Mouse (Mus musculus) ES-E14 (cell line): ENCODE data around the gene Gpx5. TPM values are rescaled to one million over a fixed set of nuclear protein-coding genes. Genes with fewer than 3 reads are reported as not detected.
"Not testable (repeated sequence)": the region's sequence is repeated elsewhere in the genome, so short reads cannot be mapped to it uniquely, and the experiment has no call there.

Source experiments
- DNase-seq: peaks from one replicate; pipeline ENCODE4 v3.0.0-alpha.2; 2013; ENCODE audit warnings: low read depth, low spot score
- H3K27ac ChIP-seq: 2 replicates; pipeline ENCODE4 v1.5.1; 2012; ENCODE audit warnings: low read depth, mild to moderate bottlenecking, low read length, moderate library complexity, mixed read lengths; ENCODE audit not compliant: poor library complexity, insufficient read depth, severe bottlenecking
- H3K36me3 ChIP-seq: 2 replicates; pipeline ENCODE4 v1.6.1; 2012; ENCODE audit warnings: mild to moderate bottlenecking, low read length, moderate library complexity, mixed read lengths; ENCODE audit not compliant: control insufficient read depth, poor library complexity, insufficient read depth, severe bottlenecking
- H3K4me1 ChIP-seq, 2 experiments: fragments of 150-350 bp in 1 of 2; sonication (generic) in 1 of 2; 2 replicates each; pipeline ENCODE4 v1.6.1; 2012; ENCODE audit warnings: low read length in 2 of 2, mild to moderate bottlenecking in 1 of 2, mixed read lengths in 1 of 2; ENCODE audit not compliant: control insufficient read depth in 2 of 2, insufficient read depth in 2 of 2, poor library complexity in 1 of 2
- H3K4me3 ChIP-seq, 2 experiments: fragments of 150-350 bp in 1 of 2; sonication (generic) in 1 of 2; 2 replicates each; pipeline ENCODE4 v1.5.1; 2012; ENCODE audit warnings: low read length in 2 of 2, low read depth in 1 of 2, mild to moderate bottlenecking in 1 of 2, mixed read lengths in 1 of 2; ENCODE audit not compliant: insufficient read depth in 1 of 2, poor library complexity in 1 of 2, severe bottlenecking in 1 of 2
- H3K9ac ChIP-seq: 2 replicates; pipeline ENCODE4 v1.6.1; 2012; ENCODE audit warnings: low read depth, mild to moderate bottlenecking, low read length, mixed read lengths; ENCODE audit not compliant: poor library complexity, insufficient read depth, severe bottlenecking
- H3K9me3 ChIP-seq: fragments of 150-350 bp; sonication (generic); 2 replicates; pipeline ENCODE4 v1.6.1; 2012; ENCODE audit warnings: low read depth, mild to moderate bottlenecking, low read length; ENCODE audit not compliant: control insufficient read depth, insufficient read depth
- CHD2 ChIP-seq: IDR thresholded peaks from 2 replicates; pipeline ENCODE4 v1.6.1; 2014; ENCODE audit warnings: mild to moderate bottlenecking, low read depth, low read length, inconsistent platforms
- HCFC1 ChIP-seq: IDR thresholded peaks from 2 replicates; pipeline ENCODE4 v1.6.1; 2012; ENCODE audit warnings: low read length, inconsistent platforms, borderline replicate concordance; ENCODE audit not compliant: insufficient read depth
- MAFK ChIP-seq: IDR thresholded peaks from 2 replicates; pipeline ENCODE4 v1.6.1; 2014; ENCODE audit warnings: mild to moderate bottlenecking, low read depth, low read length, inconsistent platforms; ENCODE audit not compliant: insufficient read depth
- ZC3H11A ChIP-seq: IDR thresholded peaks from 2 replicates; pipeline ENCODE4 v1.6.1; 2012; ENCODE audit warnings: low read depth, mild to moderate bottlenecking, inconsistent platforms, low read length, borderline replicate concordance
- ZNF384 ChIP-seq: IDR thresholded peaks from 2 replicates; pipeline ENCODE4 v1.6.1; 2012; ENCODE audit warnings: low read depth, low read length, inconsistent platforms
- in situ Hi-C, 2 experiments: fragments of 600-800 bp; cut with MboI; formaldehyde crosslinking; loops; one replicate each; pipeline ENCODE4 v1.15.1; 2025; ENCODE audit warnings: low sequenced_read_pairs in 2 of 2, inconsistent platforms in 1 of 2; ENCODE audit not compliant: unreplicated experiment in 2 of 2
- total RNA-seq: library from RNA; depleted of rRNA; stranded (reverse); fragments of 300-350 nt; gene quantifications from 2 replicates; pipeline ENCODE4 v1.2.3, GENCODE M21; 2012

Gpx5 gene
- total RNA-seq, 1 experiment: not detected

- DNase-seq: no peak
- in situ Hi-C loops: loop anchor here in 1 of 2 experiments (25.0 kb wide), 2 partner anchors 684 to 759 kb away; partner anchors contain the start of genes Prss16 and Zfp184
- Histone ChIP-seq H3K4me1 (peaks cover 0 to 7% of the 10 kb centered on the region in 2 experiments; a peak in 1 of 4 replicates), H3K27ac (no peak overlapping the region), H3K4me3 (peak overlapping the region; percentile 14 to 76; a peak in 3 of 4 replicates), H3K36me3 (no peaks in the 10 kb centered on the region), H3K9ac (peak overlapping the region; percentile 35; the same call in 1 of the 2 replicates), H3K9me3 (no peaks in the 10 kb centered on the region)
- TF ChIP-seq CHD2: no peak
- no peak for TF ChIP-seq ZC3H11A
- TF ChIP-seq HCFC1: no peak
- no peak for TF ChIP-seq MAFK
- TF ChIP-seq ZNF384: no peak
Observed at GRCm38 (mm10) chr13:21253040-21253439, 39.5 kb downstream of the Gpx5 start.

GRCm38 (mm10) chr13:21250074-21250681 lies 42.4 kb downstream of the Gpx5 start:
- in situ Hi-C loops: loop anchor here in 1 of 2 experiments (25.0 kb wide), 2 partner anchors 687 to 762 kb away; partner anchors contain the start of genes Prss16 and Zfp184
- TF ChIP-seq MAFK (no peak), ZNF384 (peak; percentile 84)
- H3K9me3 ChIP-seq: no peaks in the 10 kb centered on the region
- no peak overlapping the region for H3K27ac ChIP-seq
- H3K36me3 ChIP-seq: no peaks in the 10 kb centered on the region
- H3K4me1 ChIP-seq: peaks cover 0 to 2% of the 10 kb centered on the region in 2 experiments; a peak in 1 of 4 replicates
- H3K9ac ChIP-seq: no peak overlapping the region; the same call in 1 of the 2 replicates
- DNase-seq: no peak
- H3K4me3 ChIP-seq: peak overlapping the region; percentile 5 to 41; a peak in 3 of 4 replicates

- Histone ChIP-seq H3K9ac (no peak overlapping the region), H3K9me3 (no peaks in the 10 kb centered on the region), H3K4me1 (no peaks in the 10 kb centered on the region), H3K36me3 (no peaks in the 10 kb centered on the region), H3K27ac (no peak overlapping the region), H3K4me3 (peak overlapping the region; percentile 41 to 51; a peak in 2 of 4 replicates)
- peak; percentile 74 for DNase-seq
- in situ Hi-C loops: no loop called here
- no peak for TF ChIP-seq HCFC1
- no peak for TF ChIP-seq ZNF384
- no peak for TF ChIP-seq ZC3H11A
- TF ChIP-seq MAFK: peak; percentile 85
Observed at GRCm38 (mm10) chr13:21249022-21249421, 43.5 kb downstream of the Gpx5 start.

GRCm38 (mm10) chr13:21246276-21246675 lies 46.3 kb downstream of the Gpx5 start:
- peaks cover 0 to 2% of the 10 kb centered on the region in 2 experiments; a peak in 1 of 4 replicates for H3K4me1 ChIP-seq
- no peak overlapping the region for H3K27ac ChIP-seq
- H3K4me3 ChIP-seq: no peak overlapping the region
- no peaks in the 10 kb centered on the region for H3K9me3 ChIP-seq
- no peak for DNase-seq
- H3K36me3 ChIP-seq: no peaks in the 10 kb centered on the region
- in situ Hi-C loops: no loop called here
- H3K9ac ChIP-seq: no peak overlapping the region
- TF ChIP-seq MAFK (no peak), ZNF384 (no peak), HCFC1 (no peak), CHD2 (no peak), ZC3H11A (no peak)

- in situ Hi-C loops, H3K36me3 ChIP-seq, H3K9me3 ChIP-seq, H3K4me3 ChIP-seq, H3K27ac ChIP-seq, H3K9ac ChIP-seq, H3K4me1 ChIP-seq, DNase-seq: not testable (repeated sequence)
Observed at GRCm38 (mm10) chr13:21244967-21245366, 47.6 kb downstream of the Gpx5 start.
